Mouse (Mus musculus) urinary bladder, adult 2 months (tissue): ENCODE results near the gene Ubc. TPM values are rescaled to one million over a fixed set of nuclear protein-coding genes. Genes with fewer than 3 reads are reported as not detected.
"Not testable (repeated sequence)": the region's sequence is repeated elsewhere in the genome, so short reads cannot be mapped to it uniquely, and the experiment has no call there.

ENCODE experiments used
- DNase-seq: peaks from one replicate; pipeline ENCODE4 v3.0.0; 2022; ENCODE audit warnings: low spot score
- polyA plus RNA-seq: library from polyadenylated mRNA; depleted of rRNA; stranded (reverse); fragments of >200 nt; gene quantifications from 2 replicates; pipeline ENCODE4 v1.2.3, GENCODE M21; 2012

The Ubc gene
- polyA plus RNA-seq, 1 experiment = 740 TPM

DNA sequence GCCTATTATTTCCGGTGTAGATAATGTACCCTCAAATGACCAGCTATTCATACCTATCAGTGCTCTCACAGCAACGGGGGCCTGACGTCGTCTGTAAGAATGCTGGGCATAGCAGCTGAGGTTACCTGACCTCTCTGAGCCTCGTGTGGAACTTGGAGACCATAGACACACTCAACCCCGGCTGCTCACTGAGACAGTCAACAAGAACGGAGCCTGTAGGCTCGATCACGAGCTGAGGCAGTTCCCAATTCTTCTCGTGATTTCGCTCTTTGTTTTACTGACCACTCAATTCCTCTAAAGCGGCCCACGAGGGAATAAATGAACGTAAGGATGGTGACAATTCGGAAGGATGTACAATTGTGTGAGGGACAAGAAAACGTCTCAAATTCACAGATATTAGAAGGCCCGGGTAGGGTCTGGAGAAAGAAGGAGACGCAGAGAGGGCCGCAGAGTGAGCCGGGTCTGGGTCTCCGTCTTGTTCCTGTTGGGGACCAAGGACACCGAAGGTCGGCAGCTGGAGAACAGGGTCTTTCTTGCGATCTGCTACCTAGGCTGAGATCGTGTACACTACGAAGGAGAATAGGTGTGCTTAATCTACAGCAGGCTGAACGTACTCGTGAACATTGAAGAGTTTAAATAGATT lies 15.0 kb upstream of the Ubc start:
- DNase-seq = peak; percentile 58

DNA sequence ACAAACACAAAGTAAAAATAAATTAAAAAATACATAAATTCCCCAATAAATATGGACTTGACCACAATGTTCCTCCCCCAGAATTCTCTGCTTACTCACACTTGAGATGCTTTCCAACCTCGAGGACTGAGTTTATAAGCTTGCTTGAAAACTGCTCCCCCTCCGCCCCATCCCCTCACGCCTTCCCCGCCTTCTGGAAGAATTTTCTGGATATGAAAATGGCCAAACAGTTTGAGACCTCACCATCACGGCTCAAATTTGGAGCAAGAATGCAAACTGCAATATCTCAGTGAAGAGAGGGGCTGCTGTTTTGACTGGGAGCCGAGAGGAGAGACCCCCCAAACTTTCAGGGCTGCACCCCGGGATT lies 14.5 kb upstream of the Ubc start:
- no peak for DNase-seq

DNA sequence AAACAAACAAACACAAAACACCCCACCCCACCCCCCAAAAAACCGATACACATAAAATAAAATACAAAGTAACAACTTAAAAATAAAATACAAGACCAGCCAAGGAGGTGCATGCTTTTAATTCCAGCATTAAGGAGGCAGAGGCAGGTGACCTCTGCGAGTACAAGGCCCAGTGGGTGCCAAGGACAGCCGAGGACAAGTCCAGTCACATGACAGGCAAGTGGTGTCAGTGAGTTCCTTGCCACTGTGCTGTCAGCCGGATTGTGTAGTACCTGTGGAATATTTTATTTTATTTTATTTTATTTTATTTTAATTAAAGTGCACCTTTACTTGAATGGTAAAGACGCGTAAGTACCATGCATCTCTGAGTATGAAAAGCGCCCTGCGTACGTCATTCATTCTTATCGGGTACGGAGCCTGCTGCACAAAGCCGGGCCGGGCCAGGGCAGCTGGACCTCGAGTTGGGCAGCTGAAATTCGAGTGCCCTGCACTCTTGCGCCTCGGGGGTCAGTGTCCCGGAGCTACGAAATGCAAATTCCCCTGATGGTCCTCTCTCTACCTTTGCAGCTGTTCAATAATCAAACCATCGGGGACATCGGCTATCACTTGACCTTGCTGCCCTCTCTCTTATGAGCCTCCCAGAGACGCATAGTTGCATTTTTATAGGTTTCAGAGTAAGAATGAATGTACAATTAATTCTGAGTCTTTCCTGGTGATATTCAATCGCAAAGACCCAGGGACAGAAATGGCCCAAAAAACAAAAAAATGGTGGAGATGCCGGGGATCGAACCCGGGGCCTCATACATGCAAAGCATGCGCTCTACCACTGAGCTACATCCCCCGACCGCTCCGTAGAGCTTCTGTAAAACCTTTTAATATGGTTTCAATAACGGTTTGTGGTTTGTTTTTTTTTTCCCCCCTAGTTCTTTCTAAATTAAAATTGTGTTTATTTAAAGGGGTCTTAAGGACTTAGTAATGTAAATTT lies 13.8 kb upstream of the Ubc start:
- DNase-seq = no peak

DNA sequence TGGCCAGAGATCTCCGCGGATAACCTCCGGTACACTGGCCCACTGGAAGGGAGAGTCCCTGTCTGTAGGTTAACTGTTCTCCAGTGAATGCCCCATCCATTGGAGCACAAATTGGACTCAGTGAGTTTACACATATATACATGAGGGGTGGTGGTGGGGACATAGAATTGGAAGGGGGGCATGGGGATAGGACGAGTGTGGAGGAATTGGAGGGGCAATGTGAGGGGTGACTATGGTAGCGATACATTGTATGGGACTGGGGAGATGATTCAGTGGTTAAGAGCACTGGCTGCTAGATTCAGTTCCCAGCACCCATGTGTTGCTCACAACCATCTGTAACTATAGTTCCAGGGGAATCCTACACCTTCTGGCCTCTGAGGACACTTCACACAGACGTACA lies 13.0 kb upstream of the Ubc start:
- no peak for DNase-seq

DNA sequence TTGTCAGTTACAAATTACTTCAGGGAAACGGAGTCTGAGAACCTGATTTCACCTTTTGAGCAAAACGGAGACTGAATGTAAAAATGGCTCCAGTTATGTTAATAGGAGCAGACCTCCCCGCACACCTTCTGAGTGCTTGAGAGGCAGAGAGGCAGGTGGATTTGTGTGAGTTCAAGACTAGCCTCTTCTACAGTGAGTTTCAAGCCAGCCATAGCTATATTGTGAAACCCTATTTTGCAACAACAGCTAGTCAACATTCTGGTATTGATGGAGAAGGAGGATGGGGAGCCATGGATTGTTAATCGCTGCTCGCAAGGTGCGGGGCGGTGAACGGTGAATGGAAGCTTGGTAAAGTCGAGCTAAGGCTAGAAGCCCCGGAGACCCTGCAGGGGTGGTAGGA lies 12.5 kb upstream of the Ubc start:
- DNase-seq = no peak

DNA sequence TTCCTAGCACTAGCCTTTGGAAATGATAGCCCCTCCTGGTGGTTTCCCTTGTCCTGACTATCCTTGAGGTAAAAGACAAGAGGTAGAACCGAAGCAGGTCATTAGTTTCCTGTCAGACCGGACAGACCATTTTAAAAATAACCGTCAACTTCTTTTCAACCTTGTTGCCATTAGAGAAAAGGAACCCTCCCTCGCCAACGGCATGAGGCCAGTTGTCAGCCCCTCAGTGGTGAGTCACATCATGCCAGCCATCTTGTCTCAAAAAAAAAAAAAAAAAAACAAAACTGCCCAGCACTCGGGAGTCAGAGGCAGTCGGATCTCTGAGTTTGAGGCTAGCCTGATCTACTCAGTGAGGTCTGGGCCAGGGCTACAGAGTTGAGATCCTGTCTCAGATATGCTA lies 10.9 kb upstream of the Ubc start:
- no peak for DNase-seq

DNA sequence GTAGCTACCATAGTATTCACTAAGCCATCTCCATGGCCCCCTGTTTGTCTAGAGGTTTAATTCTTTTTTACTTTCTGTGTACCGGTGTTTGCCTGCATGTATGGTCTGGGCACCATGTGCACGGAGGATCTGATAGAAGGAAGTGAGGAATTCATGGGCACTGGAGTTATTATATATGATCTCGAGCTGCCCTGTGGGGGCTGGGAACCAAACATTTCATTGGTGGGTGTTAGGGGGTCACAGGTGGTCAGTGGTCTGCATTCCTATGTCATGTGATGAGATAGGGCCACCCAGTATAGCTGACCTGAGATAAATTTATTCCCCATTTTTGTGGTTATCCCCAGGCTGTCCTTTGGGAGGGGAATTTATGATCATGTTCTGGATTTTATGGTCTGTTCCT lies 5.0 kb upstream of the Ubc start:
- DNase-seq = no peak

DNA sequence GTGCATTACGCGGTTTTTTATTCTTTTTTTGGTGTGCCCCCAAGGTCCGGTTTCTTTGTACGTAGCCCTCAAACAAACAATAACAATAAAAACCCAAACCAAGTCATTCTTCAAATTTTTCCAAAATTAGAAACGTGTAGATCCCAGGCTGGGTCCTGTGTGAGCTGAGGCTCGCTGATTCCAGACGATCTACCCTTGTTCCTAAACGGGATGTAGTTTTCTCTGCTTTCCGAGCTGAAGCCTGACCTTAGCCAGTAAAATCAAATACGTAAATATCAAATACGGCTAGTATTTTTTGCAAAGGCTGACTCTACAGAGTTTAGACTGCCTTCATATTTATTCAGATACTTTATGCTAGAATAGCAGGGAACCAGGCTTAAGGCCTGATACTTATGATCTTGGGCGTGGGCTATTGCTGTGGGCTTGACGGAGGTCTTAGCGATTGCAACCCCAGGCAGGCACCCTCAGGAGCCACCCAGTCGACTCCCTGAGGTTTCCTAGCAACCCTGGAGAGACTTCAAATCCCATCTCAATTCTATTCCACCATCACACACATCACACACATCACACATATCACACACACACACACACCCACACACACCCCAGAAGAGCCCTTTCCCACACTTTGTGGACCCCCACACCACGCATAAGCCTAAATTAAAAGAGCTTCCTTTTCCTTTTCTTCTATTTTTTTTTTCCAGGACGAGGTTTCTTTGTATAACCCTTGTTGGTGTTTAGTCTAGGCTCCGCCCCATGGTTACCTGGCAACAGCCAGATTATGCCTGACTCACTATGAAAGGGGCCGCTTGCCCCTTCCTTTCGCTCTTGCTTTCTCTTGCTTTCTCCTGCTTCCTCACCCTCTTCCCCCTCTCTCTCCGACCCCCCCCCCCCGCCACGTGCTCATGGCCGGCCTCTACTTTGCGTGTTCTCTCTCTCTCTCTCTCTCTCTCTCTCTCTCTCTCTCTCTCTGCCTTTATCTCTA lies 3.9 kb upstream of the Ubc start:
- DNase-seq = no peak

DNA sequence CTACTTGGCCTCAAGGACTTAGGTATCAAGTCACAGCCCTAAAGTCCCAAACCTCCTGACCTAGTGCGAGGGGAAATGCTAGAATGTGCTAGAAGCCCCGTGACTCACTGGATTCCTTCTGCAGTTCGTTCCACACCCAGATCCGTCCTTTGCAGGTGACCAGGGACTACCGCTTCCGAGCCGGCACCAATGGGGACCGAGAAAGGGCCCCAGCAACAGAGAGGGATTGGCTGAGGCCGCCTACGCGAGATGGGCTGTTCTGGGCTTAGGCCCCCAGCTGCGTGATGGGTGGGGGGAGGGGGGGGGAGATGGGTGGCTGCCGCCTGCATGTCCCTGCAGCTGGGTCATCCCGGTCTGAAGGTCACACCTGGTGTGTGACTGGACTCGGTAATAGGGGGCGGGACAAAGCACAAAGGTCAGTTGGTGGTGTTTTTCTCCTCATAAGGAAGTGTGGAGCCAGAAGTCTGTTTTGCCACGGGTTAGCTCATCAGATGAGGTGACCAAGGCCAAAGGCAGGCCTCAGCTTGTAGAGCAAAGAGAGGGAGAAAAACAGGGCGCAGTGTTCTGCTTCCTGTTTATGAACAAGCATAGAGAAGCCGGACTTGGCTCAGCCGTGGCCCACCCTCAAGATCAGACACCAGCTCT lies 3.1 kb upstream of the Ubc start:
- peak; percentile 87 for DNase-seq

DNA sequence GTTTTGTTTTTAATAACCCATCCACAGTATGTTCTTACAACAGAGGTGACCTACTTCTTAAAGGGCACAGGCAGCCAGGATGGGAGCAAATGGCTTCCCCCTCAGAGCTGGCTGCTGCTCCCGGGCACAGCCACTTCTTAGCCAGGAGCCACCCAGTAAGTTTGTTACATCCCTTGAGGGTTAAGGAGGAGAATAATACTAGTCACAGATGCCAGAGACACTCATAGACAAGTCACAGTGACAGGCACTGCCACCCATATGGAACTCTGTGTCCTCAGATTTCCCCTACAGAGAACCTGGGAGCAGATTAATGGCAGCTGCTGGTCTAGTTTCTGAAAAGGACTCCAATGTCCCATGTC lies 2.6 kb upstream of the Ubc start:
- no peak for DNase-seq

DNA sequence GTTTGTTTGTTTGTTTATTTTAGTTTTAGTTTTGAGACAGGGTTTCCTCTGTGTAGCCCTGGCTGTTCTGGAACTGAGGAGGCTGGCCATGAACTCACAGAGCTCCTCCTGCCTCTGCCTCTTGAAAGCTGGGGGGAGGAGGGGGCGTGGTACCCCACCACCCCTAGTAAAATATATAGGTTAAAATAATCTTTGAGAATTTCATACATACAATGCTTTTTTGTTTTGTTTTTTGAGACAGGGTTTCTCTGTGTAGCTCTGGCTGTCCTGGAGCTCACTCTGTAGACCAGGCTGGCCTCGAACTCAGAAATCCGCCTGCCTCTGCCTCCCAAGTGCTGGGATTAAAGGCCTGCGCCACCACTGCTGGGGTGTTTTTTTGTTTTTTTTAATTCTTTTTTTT lies 2.2 kb upstream of the Ubc start:
- DNase-seq = not testable (repeated sequence)

DNA sequence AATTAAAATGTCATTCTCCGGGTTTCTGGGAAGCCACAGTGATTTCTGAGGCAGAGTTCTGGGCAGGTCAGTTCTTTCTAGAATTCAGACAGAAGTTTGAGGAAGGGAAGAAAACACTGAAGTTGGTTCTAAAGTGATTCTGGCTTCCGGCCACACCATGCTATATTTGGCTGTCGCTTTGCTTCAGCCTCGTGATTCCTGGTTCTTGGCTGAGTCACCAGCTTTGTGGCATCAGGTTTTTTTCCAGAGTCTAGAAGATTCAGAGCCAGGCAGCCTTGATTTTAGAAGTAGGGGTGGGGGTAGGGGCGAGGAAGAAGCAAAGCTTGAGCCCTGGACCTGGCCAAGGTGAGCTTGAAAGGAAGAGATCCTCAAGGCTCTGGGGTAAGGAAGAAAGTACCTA lies 1.6 kb upstream of the Ubc start:
- DNase-seq = no peak

DNA sequence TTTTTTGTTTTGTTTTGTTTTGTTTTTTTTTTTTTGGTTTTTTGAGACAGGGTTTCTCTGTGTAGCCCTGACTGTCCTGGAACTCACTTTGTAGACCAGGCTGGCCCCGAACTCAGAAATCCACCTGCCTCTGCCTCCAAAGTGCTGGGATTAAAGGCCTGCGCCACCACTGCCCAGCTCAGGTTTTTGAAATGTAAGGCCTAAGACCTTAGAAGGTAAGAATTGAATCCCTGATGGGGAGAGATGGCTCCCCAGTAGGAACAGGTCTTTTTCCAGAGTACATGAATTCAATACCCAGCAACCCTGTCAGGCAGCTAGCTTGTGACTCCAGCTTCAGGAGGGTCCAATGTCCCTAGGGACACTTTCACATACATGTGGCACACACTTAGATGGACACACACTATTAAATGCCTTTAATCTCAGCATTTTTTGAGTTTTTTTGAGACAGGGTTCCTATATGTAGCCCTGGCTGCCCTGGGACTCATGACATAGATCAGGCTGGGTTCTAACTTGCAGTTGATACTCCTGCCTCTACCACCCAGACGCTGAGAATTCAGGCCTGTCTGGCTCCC lies 990 bp upstream of the Ubc start:
- no peak for DNase-seq

DNA sequence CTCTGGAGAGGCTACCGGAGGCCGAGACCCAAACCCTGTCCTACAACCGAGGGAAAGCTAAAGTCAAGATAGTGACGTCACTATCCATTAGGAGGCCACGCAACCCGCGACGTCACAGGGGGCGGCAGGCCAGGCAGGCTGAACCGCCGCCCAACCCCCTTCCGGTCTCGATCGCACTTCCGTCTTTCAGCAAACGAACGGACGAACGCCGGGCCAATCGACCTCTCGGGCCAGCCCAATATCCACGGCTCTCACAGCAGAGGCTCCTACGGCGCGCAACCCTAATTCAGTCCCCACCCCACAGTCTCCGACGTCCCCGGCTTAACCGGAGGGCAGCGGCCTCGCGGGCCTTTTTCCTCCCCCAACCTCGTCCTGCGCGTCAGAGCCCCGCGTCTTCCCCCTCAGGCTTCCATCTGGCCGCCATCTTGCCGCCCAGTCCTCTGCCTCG lies 847 bp downstream of the Ubc start, which contains the start of gene Gm10382:
Gene Gm10382 (plus strand): TSS at position 192 of the 448 bp plus-strand sequence.
- peak; percentile 71 for DNase-seq

DNA sequence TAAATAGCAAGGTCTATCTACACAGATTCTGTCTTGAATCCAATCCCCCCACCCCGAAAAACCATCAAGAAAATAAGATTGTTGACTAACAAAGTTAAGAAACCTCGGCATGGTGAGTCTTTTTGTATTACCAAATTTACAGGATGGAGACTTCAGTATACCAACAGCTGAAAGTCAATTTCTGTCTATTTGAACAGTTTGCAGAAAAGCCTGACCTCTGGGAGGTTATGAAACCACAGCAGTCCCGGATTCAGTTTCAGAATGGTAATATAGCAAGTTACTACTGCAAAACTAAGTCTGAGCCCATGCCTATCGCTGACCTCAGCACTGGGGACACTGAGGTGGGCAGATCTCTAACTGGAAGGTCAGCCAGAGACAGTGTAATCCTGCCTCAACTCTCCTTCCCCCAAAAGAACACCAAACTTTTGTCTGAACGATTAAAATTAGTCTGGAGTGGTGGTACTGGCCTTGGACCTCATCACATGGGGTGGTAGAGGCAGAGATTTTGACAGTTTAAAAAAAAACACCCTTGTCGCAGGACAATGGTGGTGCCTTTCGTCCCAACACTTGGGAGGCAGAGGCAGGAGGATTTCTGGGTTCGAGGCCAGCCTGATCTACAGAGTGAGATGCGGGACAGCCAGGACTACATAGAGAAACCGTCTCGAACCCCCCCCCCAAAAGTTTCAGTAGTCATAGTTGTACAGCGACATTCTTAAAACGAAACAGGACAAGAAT lies 1.5 kb downstream of the Ubc start:
- DNase-seq = no peak

DNA sequence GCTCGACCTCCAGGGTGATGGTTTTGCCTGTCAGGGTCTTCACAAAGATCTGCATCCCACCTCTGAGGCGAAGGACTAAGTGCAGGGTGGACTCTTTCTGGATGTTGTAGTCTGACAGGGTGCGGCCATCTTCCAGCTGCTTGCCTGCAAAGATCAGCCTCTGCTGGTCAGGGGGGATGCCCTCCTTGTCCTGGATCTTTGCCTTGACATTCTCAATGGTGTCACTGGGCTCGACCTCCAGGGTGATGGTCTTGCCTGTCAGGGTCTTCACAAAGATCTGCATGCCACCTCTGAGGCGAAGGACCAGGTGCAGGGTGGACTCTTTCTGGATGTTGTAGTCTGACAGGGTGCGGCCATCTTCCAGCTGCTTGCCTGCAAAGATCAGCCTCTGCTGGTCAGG lies 2.7 kb downstream of the Ubc start:
- DNase-seq = not testable (repeated sequence)

DNA sequence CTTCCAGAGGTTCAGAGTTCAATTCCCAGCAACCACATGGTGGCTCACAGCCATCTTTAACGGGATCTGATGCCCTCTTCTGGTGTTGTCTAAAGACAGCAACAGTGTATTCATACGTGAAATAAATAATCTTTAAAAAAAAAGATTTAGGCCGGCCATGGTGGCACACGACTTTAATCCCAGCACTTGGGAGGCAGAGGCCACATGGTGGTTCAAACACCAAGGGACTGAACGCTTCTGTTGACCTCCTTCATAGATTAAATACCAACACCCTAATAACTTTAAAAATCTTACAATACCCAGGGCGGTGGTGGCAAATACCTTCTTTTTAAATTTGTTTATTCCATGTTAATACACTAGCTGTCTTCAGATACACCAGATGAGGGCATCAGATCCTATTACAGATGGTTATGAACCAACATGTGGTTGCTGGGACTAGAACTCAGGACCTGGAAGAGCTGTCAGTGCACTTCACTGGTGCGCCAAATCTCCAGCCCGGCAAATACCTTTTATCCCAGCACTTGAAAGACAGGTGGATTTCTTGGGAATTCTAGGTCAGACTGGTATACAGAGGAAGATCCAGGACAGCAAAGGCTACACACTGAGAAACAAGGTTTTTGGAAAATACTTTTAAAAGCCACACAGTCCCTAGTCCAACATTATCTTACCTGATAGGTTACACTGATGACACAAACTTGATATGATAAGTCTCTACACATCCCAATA lies 4.6 kb downstream of the Ubc start:
- no peak for DNase-seq

DNA sequence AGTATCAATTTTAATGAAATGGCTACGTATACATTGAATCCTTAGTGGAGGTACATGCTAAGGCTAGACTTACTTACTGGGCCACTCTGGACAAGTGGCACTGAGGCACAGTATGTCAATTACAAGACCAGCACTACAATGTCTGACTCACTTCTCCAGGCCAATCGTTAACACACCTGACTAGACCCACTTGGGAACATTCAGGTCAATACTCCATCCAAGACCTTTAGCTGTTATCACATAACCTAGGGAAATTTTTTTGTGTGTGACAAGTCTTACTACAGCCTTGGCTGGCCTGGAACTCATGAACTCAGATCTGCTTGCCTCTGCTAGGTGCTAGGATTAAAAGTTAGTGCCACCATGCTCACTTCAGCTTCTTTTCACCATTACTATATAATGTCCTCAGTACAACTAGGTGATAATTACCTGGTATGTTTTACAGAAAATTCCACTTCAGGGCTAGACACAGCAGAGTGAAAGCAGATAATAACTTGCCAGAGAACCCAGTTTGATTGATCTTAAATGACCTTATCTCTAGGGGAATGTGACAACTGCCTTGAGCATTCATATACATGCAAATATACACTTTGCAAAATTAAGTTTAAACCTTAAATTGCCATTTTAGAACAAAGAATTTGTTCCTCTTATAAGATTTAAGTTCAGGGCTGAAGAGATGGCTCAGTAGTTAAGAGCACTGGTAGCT lies 5.3 kb downstream of the Ubc start:
- DNase-seq = no peak
